Mouse (Mus musculus) gastrocnemius, postnatal 10 days (tissue): ENCODE data around the gene Cabp7. TPM values are rescaled to one million over a fixed set of nuclear protein-coding genes. Genes with fewer than 3 reads are reported as not detected.

Experiments
- DNase-seq: peaks from one replicate; pipeline ENCODE4 v3.0.0; 2021; ENCODE audit warnings: mixed read lengths
- long read RNA-seq, 2 experiments: library from polyadenylated mRNA; stranded (forward); transcript quantifications; one replicate each; pipeline ENCODE4 v2.0.0; 2021
- total RNA-seq, 2 experiments: library from RNA; stranded (reverse); gene quantifications; 2 replicates each; pipeline ENCODE4 v1.2.3; 2021

Cabp7 gene
- total RNA-seq: 1 to 10 TPM in 1 of 2 experiments, under 1 TPM in 1; 0.56 to 1.1 TPM
- long read RNA-seq, experiment 1, partial matches to known transcripts: 0 of 1 reads
- long read RNA-seq, experiment 1, other reads (novel, unspliced or antisense): 0 of 1 reads
- long read RNA-seq, experiment 2: 0 reads

- DNase-seq: no peak
These were observed at the start of gene Cabp7 for GRCm38 (mm10) chr11:4746733-4747132. Cabp7 (minus strand) TSS chr11:4746778.

GRCm38 (mm10) chr11:4793006-4793405, 46.4 kb upstream of the Cabp7 start:
- DNase-seq: no peak

- DNase-seq: no peak
These were observed 45.0 kb upstream of the Cabp7 start for GRCm38 (mm10) chr11:4791549-4791948.

- DNase-seq: no peak
These were observed 43.1 kb upstream of the Cabp7 start for GRCm38 (mm10) chr11:4789691-4790090.

GRCm38 (mm10) chr11:4784629-4785142, 38.1 kb upstream of the Cabp7 start:
- DNase-seq: no peak

GRCm38 (mm10) chr11:4783116-4783515, 36.5 kb upstream of the Cabp7 start:
- DNase-seq: no peak

- DNase-seq: no peak
These were observed 34.3 kb upstream of the Cabp7 start for GRCm38 (mm10) chr11:4780927-4781326.

- DNase-seq: peak; percentile 64
These were observed 26.3 kb upstream of the Cabp7 start for GRCm38 (mm10) chr11:4772925-4773324.

GRCm38 (mm10) chr11:4771756-4772155, 25.2 kb upstream of the Cabp7 start:
- no peak for DNase-seq

- DNase-seq: no peak
These were observed 23.3 kb upstream of the Cabp7 start for GRCm38 (mm10) chr11:4769881-4770280.

GRCm38 (mm10) chr11:4769293-4769692, 22.7 kb upstream of the Cabp7 start:
- DNase-seq: no peak

- DNase-seq: no peak
These were observed 21.8 kb upstream of the Cabp7 start for GRCm38 (mm10) chr11:4768399-4768798.

- no peak for DNase-seq
These were observed 17.9 kb upstream of the Cabp7 start for GRCm38 (mm10) chr11:4764476-4764875.

GRCm38 (mm10) chr11:4763631-4764030, 17.1 kb upstream of the Cabp7 start:
- no peak for DNase-seq

GRCm38 (mm10) chr11:4762511-4762910, 15.9 kb upstream of the Cabp7 start:
- no peak for DNase-seq

- DNase-seq: no peak
These were observed 15.4 kb upstream of the Cabp7 start for GRCm38 (mm10) chr11:4761991-4762390.

- peak; percentile 33 for DNase-seq
These were observed 13.9 kb upstream of the Cabp7 start for GRCm38 (mm10) chr11:4760438-4760837.

GRCm38 (mm10) chr11:4757789-4758158, 11.2 kb upstream of the Cabp7 start:
- DNase-seq: no peak

GRCm38 (mm10) chr11:4756984-4757788, 10.6 kb upstream of the Cabp7 start:
- no peak for DNase-seq

GRCm38 (mm10) chr11:4756460-4756859, 9.9 kb upstream of the Cabp7 start:
- DNase-seq: no peak

GRCm38 (mm10) chr11:4754867-4755266, 8.3 kb upstream of the Cabp7 start:
- DNase-seq: no peak

- no peak for DNase-seq
These were observed 7.5 kb upstream of the Cabp7 start for GRCm38 (mm10) chr11:4754036-4754435.

- DNase-seq: no peak
These were observed 6.3 kb upstream of the Cabp7 start for GRCm38 (mm10) chr11:4752836-4753235.

GRCm38 (mm10) chr11:4750263-4750662, 3.7 kb upstream of the Cabp7 start:
- peak; percentile 74 for DNase-seq
